Mouse (Mus musculus) myocyte (in vitro differentiated cells): Measurements from ENCODE around the gene Vti1a.

Source experiments
- E2F4 ChIP-seq: IDR thresholded peaks from one replicate; pipeline ENCODE4 v1.6.1; 2011; ENCODE audit warnings: mild to moderate bottlenecking, control low read depth, moderate library complexity; ENCODE audit not compliant: insufficient read depth
- MYOD1 ChIP-seq, 3 experiments: IDR thresholded peaks; one replicate each; pipeline ENCODE4 v1.6.1; 2011; ENCODE audit warnings: control low read depth in 2 of 3, low read depth in 2 of 3, mild to moderate bottlenecking in 2 of 3, moderate library complexity in 1 of 3; ENCODE audit not compliant: insufficient read length in 2 of 3, control insufficient read depth in 1 of 3
- POLR2A ChIP-seq: IDR thresholded peaks from one replicate; pipeline ENCODE4 v1.6.1; 2011; ENCODE audit warnings: low read depth, mild to moderate bottlenecking, control low read depth, moderate library complexity; ENCODE audit not compliant: insufficient read length
- TCF12 ChIP-seq: IDR thresholded peaks from one replicate; pipeline ENCODE4 v1.6.1; 2011; ENCODE audit warnings: mild to moderate bottlenecking, control low read depth; ENCODE audit not compliant: poor library complexity, insufficient read depth, severe bottlenecking
- USF1 ChIP-seq: IDR thresholded peaks from one replicate; pipeline ENCODE4 v1.6.1; 2011; ENCODE audit warnings: low read depth, mild to moderate bottlenecking, control low read depth, moderate library complexity

DNA sequence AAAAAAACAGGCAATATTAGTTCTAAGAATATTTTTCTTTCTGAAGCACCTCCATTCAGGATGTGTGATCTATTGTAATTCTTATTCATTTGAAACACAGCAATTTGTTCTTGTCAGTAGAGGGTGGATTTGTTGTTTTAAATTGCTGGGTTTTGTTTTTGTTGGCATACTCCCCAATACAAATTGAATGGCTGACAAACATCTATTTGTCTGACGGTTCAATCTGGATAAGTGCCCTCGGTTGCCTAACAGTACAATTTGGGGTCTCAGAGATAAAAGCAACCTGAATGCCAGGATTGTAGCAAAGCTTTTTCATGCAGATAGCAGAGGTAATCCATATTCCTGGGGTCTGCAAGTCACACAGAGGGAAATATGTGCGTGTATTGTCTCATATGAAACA, 53.6 kb downstream of the Vti1a start:
- no peak for TF ChIP-seq MYOD1 (IDR thresholded peaks at IDR 0.05; ENCODE audit: control insufficient read depth in 1 of 3, insufficient read length in 2 of 3, low read depth in 2 of 3)
- no peak for TF ChIP-seq POLR2A
- no peak for TF ChIP-seq USF1
- no peak for TF ChIP-seq TCF12
- TF ChIP-seq E2F4, result no peak
